Mouse (Mus musculus) CH12.LX (cell line): ENCODE results near the gene Topors.

Experiments
- CTCF ChIP-seq, 2 experiments: IDR thresholded peaks in 1 of 2; conservative IDR thresholded peaks in 1 of 2; 2 replicates each; pipeline ENCODE4 v1.5.1; 2011 to 2012; ENCODE audit warnings: low read depth in 2 of 2, low read length in 2 of 2, improper control_type of control experiment in 1 of 2, inconsistent platforms in 1 of 2, mild to moderate bottlenecking in 1 of 2, moderate library complexity in 1 of 2
- E2F4 ChIP-seq: IDR thresholded peaks from 2 replicates; pipeline ENCODE4 v1.6.1; 2011; ENCODE audit warnings: low read depth, low read length, improper control_type of control experiment; ENCODE audit not compliant: insufficient replicate concordance

DNA sequence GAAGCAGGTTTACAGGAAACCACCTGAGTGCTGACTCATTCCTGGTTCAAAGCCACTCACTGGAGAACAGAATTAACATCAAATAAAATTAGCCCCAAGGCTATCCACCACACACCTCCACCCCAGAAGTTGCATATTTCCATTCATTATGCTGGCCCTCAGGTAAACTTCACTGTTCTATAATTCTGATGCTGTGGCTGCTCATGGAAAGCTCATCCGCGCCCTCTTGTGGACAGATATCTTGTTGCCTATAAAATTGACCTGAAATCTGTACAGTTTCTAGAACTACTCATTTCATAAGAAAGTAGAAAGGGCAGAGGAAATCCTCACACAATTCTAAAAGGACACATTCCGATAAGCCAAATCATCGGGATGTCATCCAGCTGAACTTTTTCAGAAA is 15.9 kb upstream of the Topors start:
- peak; percentile 57 to 90 for TF ChIP-seq CTCF (conservative IDR thresholded peaks at IDR 0.05 in 1 of 2, IDR thresholded peaks at IDR 0.05 in 1 of 2; ENCODE audit: low read depth in 2 of 2, low read length in 2 of 2)
- no peak for TF ChIP-seq E2F4
